Mouse (Mus musculus): ENCODE measurements around the gene Asxl1. TPM values are rescaled to one million over a fixed set of nuclear protein-coding genes. Genes with fewer than 3 reads are reported as not detected.

Asxl1 gene
- 18.3 TPM for polyA plus RNA-seq (2014; fragmentation: Illumina TruSeq; extraction: RNeasy Lipid Tissue Mini Kit (QIAGEN cat#74804); ENCODE audit: low read depth, low replicate concordance)

DNA sequence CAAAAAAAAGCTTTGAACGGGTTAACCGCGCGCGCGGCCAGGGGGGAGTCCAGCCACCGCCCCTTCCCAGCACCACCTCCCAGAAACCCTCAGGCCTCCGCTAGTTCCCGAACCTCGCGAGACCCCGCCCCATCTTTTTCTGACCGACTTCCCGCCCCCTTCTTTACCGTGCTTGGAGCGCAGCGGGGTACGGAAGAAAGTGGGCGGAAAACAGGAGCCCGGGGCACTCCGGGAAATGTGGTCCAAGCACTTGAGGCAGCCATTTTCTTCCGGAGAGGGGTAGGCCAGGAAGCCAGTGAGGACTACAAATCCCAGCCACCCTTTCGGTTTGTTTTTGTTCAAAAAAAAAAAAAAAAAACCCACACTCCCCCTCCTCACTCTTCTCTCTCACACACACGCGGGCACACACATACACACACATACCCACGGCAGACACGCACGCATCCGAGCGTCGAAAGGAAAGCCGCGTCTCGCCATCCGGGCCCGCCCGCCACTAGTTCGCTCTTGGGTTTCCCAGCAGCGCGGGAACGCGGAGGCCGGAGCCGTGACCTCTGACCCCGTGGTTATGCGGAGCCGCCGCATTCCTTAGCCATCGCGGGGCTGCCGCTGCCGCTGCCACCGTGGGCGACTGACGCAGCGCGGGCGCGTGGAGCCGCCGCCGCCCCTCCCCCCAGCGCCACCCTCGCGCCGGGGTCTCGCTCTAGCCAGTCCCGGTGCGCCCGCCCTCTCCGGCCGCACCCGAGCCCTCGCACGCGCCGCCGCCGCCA lies at the start of gene Asxl1:
Gene Asxl1, plus strand, starts transcription at position 376 of the 767 bp plus-strand sequence.

Other genes starting within 250 kb of the Asxl1 start
- 2.9 TPM for gene Hck, start 237.4 kb upstream of the Asxl1 start, polyA plus RNA-seq (2014; fragmentation: Illumina TruSeq; extraction: RNeasy Lipid Tissue Mini Kit (QIAGEN cat#74804); ENCODE audit: low read depth, low replicate concordance)
- gene Tm9sf4, start 184.5 kb upstream of the Asxl1 start, polyA plus RNA-seq (2014; fragmentation: Illumina TruSeq; extraction: RNeasy Lipid Tissue Mini Kit (QIAGEN cat#74804); ENCODE audit: low read depth, low replicate concordance), result 66.5 TPM
- gene Tspyl3, start 120.4 kb upstream of the Asxl1 start, polyA plus RNA-seq (2014; fragmentation: Illumina TruSeq; extraction: RNeasy Lipid Tissue Mini Kit (QIAGEN cat#74804); ENCODE audit: low read depth, low replicate concordance), result 3.0 TPM
- gene Plagl2, start 104.4 kb upstream of the Asxl1 start, polyA plus RNA-seq (2014; fragmentation: Illumina TruSeq; extraction: RNeasy Lipid Tissue Mini Kit (QIAGEN cat#74804); ENCODE audit: low read depth, low replicate concordance), result 8.0 TPM
- 16.7 TPM for gene Pofut1, start 104.3 kb upstream of the Asxl1 start, polyA plus RNA-seq (2014; fragmentation: Illumina TruSeq; extraction: RNeasy Lipid Tissue Mini Kit (QIAGEN cat#74804); ENCODE audit: low read depth, low replicate concordance)
- gene Kif3b, start 54.4 kb upstream of the Asxl1 start, polyA plus RNA-seq (2014; fragmentation: Illumina TruSeq; extraction: RNeasy Lipid Tissue Mini Kit (QIAGEN cat#74804); ENCODE audit: low read depth, low replicate concordance), result 17.4 TPM
- not detected for gene 4930404H24Rik, start 147.0 kb downstream of the Asxl1 start, polyA plus RNA-seq (2014; fragmentation: Illumina TruSeq; extraction: RNeasy Lipid Tissue Mini Kit (QIAGEN cat#74804); ENCODE audit: low read depth, low replicate concordance)
- gene Nol4l, start 184.1 kb downstream of the Asxl1 start, polyA plus RNA-seq (2014; fragmentation: Illumina TruSeq; extraction: RNeasy Lipid Tissue Mini Kit (QIAGEN cat#74804); ENCODE audit: low read depth, low replicate concordance), result 21.3 TPM

All from adipose tissue, adult 10 weeks (tissue).